Mouse (Mus musculus) bone marrow, adult 2 months (tissue): ENCODE data around the gene Fxyd1.

Source experiments
- CTCF ChIP-seq: fragments of 200-500 bp; IDR thresholded peaks from 2 replicates; pipeline ENCODE4 v1.5.1; 2011; ENCODE audit warnings: low read length, control low read depth; ENCODE audit not compliant: control insufficient read depth, insufficient read depth
- POLR2A ChIP-seq: fragments of 200-500 bp; IDR thresholded peaks from 2 replicates; pipeline ENCODE4 v1.6.1; 2011; ENCODE audit warnings: low read depth, mild to moderate bottlenecking, control low read depth, low read length, borderline replicate concordance; ENCODE audit not compliant: control insufficient read depth

- TF ChIP-seq CTCF (no peak), POLR2A (no peak)
Measured at GRCm38 (mm10) chr7:31049846-31050281, 7.1 kb downstream of the Fxyd1 start.
